Mouse (Mus musculus) forebrain, embryonic 14.5 days (tissue): ENCODE data around the gene Akna. TPM values are rescaled to one million over a fixed set of nuclear protein-coding genes. Genes with fewer than 3 reads are reported as not detected.
A peak's percentile ranks its signal among the peaks of the same experiment; 100 is the strongest.

ENCODE experiments used
- ATAC-seq: fragments of 200-750 bp; cut with Nextera tagmentation; 2 replicates; pipeline ENCODE4 v1.8.0; 2017; ENCODE audit warnings: mild to moderate bottlenecking, moderate library complexity
- DNase-seq: peaks from one replicate; pipeline ENCODE4 v3.0.0-alpha.2; 2015; ENCODE audit warnings: low spot score
- H3K27ac ChIP-seq: fragments of 300-500 bp; sonication (generic); 2 replicates; pipeline ENCODE4 v1.5.1; 2014; ENCODE audit warnings: low read depth, mild to moderate bottlenecking, control low read depth, low read length, moderate library complexity
- H3K27me3 ChIP-seq: fragments of 300-500 bp; sonication (generic); replicated peaks from 2 replicates; pipeline ENCODE4 v1.6.1; 2014; ENCODE audit warnings: low read length, control low read depth, mixed read lengths; ENCODE audit not compliant: control insufficient read depth, insufficient read depth
- H3K36me3 ChIP-seq: fragments of 300-500 bp; sonication (generic); 2 replicates; pipeline ENCODE4 v1.6.1; 2014; ENCODE audit warnings: low read length, control low read depth; ENCODE audit not compliant: control insufficient read depth, insufficient read depth
- H3K4me1 ChIP-seq: fragments of 300-500 bp; sonication (generic); 2 replicates; pipeline ENCODE4 v1.6.1; 2014; ENCODE audit warnings: antibody characterized with exemption, low read length, control low read depth; ENCODE audit not compliant: control insufficient read depth, insufficient read depth
- H3K4me2 ChIP-seq: fragments of 300-500 bp; sonication (generic); 2 replicates; pipeline ENCODE4 v1.6.1; 2014; ENCODE audit warnings: mild to moderate bottlenecking, control low read depth, low read length
- H3K4me3 ChIP-seq: fragments of 300-500 bp; sonication (generic); 2 replicates; pipeline ENCODE4 v1.5.1; 2014; ENCODE audit warnings: low read depth, low read length, control low read depth
- H3K9ac ChIP-seq: fragments of 300-500 bp; sonication (generic); 2 replicates; pipeline ENCODE4 v1.6.1; 2014; ENCODE audit warnings: mild to moderate bottlenecking, low read length, control low read depth, moderate library complexity
- H3K9me3 ChIP-seq: fragments of 300-500 bp; sonication (generic); replicated peaks from 2 replicates; pipeline ENCODE4 v1.6.1; 2016; ENCODE audit warnings: low read length, control low read depth, mixed read lengths; ENCODE audit not compliant: control insufficient read depth
- WGBS: fragments of 180-500 bp; shearing (Covaris S2); extraction: QIAGEN DNeasy Blood & Tissue Kit; methylation state at CpG from one replicate; pipeline ENCODE4 v1.1.7; 2014; 5-methylcytosine and 5-hydroxymethylcytosine counted together
- polyA plus RNA-seq: library from polyadenylated mRNA; unstranded; fragments of >200 nt; fragmentation: Nextera tagmentation; extraction: Ambion mirVana; gene quantifications from 2 replicates; pipeline ENCODE4 v1.2.1, GENCODE M21; 2014

Akna gene
- polyA plus RNA-seq, 1 experiment from 2014 or later: 5.7 TPM

- no peak for ATAC-seq
- Histone ChIP-seq H3K4me3 (no peak overlapping the region), H3K4me2 (no peak overlapping the region), H3K27me3 (no peaks in the 10 kb centered on the region), H3K4me1 (0 out of 2 replicates have a peak, but pooled peaks cover 7% of the 10 kb centered on the region), H3K9ac (no peak overlapping the region), H3K9me3 (no peaks in the 10 kb centered on the region), H3K27ac (no peak overlapping the region), H3K36me3 (peaks cover 83% of the 10 kb centered on the region)
- no peak for DNase-seq
- 71% methylated on average over 12 of the region's 12 CpGs for WGBS
Measured at GRCm38 (mm10) chr4:63383474-63383873, 19.7 kb downstream of the Akna start.

GRCm38 (mm10) chr4:63382676-63383369 lies 20.3 kb downstream of the Akna start:
- no peak for DNase-seq
- WGBS: 90% methylated on average over 4 of the region's 4 CpGs
- peaks cover 90% of the 10 kb centered on the region for H3K36me3 ChIP-seq
- H3K27ac ChIP-seq: no peak overlapping the region
- H3K27me3 ChIP-seq: no peaks in the 10 kb centered on the region
- no peaks in the 10 kb centered on the region for H3K9me3 ChIP-seq
- H3K4me1 ChIP-seq: 0 out of 2 replicates have a peak, but pooled peaks cover under 1% of the 10 kb centered on the region
- ATAC-seq: no peak
- H3K4me3 ChIP-seq: no peak overlapping the region
- H3K4me2 ChIP-seq: no peak overlapping the region
- no peak overlapping the region for H3K9ac ChIP-seq

- Histone ChIP-seq H3K4me1 (no peaks in the 10 kb centered on the region), H3K4me3 (no peak overlapping the region), H3K27ac (no peak overlapping the region), H3K9me3 (no peaks in the 10 kb centered on the region), H3K4me2 (no peak overlapping the region), H3K36me3 (peaks cover 100% of the 10 kb centered on the region), H3K9ac (no peak overlapping the region), H3K27me3 (no peaks in the 10 kb centered on the region)
- ATAC-seq (no peak), DNase-seq (no peak)
- WGBS: 65% methylated on average over 7 of the region's 7 CpGs
Measured at GRCm38 (mm10) chr4:63377483-63377882, 25.7 kb downstream of the Akna start.

GRCm38 (mm10) chr4:63375367-63375766 lies 27.8 kb downstream of the Akna start:
- H3K4me2 ChIP-seq: no peak overlapping the region
- H3K4me1 ChIP-seq: no peaks in the 10 kb centered on the region
- peak; percentile 53 for DNase-seq
- peaks cover 98% of the 10 kb centered on the region for H3K36me3 ChIP-seq
- peak; percentile 38 for ATAC-seq
- H3K27ac ChIP-seq: no peak overlapping the region
- H3K9me3 ChIP-seq: no peaks in the 10 kb centered on the region
- no peak overlapping the region for H3K9ac ChIP-seq
- H3K4me3 ChIP-seq: no peak overlapping the region
- no peaks in the 10 kb centered on the region for H3K27me3 ChIP-seq
- 36% methylated on average over 1 of the region's 1 CpGs for WGBS

GRCm38 (mm10) chr4:63374331-63374730 lies 28.8 kb downstream of the Akna start:
- DNase-seq (no peak), ATAC-seq (no peak)
- no peaks in the 10 kb centered on the region for H3K27me3 ChIP-seq
- peaks cover 96% of the 10 kb centered on the region for H3K36me3 ChIP-seq
- H3K9ac ChIP-seq: no peak overlapping the region
- 93% methylated on average over 12 of the region's 12 CpGs for WGBS
- H3K4me1 ChIP-seq: no peaks in the 10 kb centered on the region
- no peak overlapping the region for H3K27ac ChIP-seq
- H3K4me2 ChIP-seq: no peak overlapping the region
- H3K4me3 ChIP-seq: no peak overlapping the region
- H3K9me3 ChIP-seq: no peaks in the 10 kb centered on the region

GRCm38 (mm10) chr4:63373404-63373803 lies 29.8 kb downstream of the Akna start:
- WGBS: 95% methylated on average over 8 of the region's 8 CpGs
- H3K4me3 ChIP-seq: no peak overlapping the region
- DNase-seq: no peak
- ATAC-seq: no peak
- no peak overlapping the region for H3K27ac ChIP-seq
- no peaks in the 10 kb centered on the region for H3K9me3 ChIP-seq
- H3K9ac ChIP-seq: no peak overlapping the region
- no peaks in the 10 kb centered on the region for H3K4me1 ChIP-seq
- peaks cover 92% of the 10 kb centered on the region for H3K36me3 ChIP-seq
- H3K27me3 ChIP-seq: no peaks in the 10 kb centered on the region
- no peak overlapping the region for H3K4me2 ChIP-seq

GRCm38 (mm10) chr4:63371890-63372289 lies 31.3 kb downstream of the Akna start:
- Histone ChIP-seq H3K9me3 (no peaks in the 10 kb centered on the region), H3K4me3 (no peak overlapping the region), H3K27ac (no peak overlapping the region), H3K9ac (no peak overlapping the region), H3K4me2 (no peak overlapping the region), H3K36me3 (peaks cover 90% of the 10 kb centered on the region), H3K27me3 (no peaks in the 10 kb centered on the region), H3K4me1 (no peaks in the 10 kb centered on the region)
- WGBS: 68% methylated on average over 3 of the region's 3 CpGs
- DNase-seq: peak; percentile 50
- no peak for ATAC-seq

- Histone ChIP-seq H3K9ac (no peak overlapping the region), H3K9me3 (no peaks in the 10 kb centered on the region), H3K4me2 (no peak overlapping the region), H3K36me3 (peaks cover 80% of the 10 kb centered on the region), H3K27ac (no peak overlapping the region; the same call in 1 of the 2 replicates), H3K4me3 (no peak overlapping the region), H3K4me1 (no peaks in the 10 kb centered on the region), H3K27me3 (no peaks in the 10 kb centered on the region)
- DNase-seq: no peak
- WGBS: 45% methylated on average over 7 of the region's 7 CpGs
- no peak for ATAC-seq
Measured at GRCm38 (mm10) chr4:63370897-63371296, 32.3 kb downstream of the Akna start.

GRCm38 (mm10) chr4:63368577-63368976 lies 34.6 kb downstream of the Akna start:
- Histone ChIP-seq H3K36me3 (peaks cover 58% of the 10 kb centered on the region), H3K27ac (no peak overlapping the region), H3K4me3 (no peak overlapping the region), H3K9me3 (no peaks in the 10 kb centered on the region), H3K4me1 (no peaks in the 10 kb centered on the region), H3K27me3 (no peaks in the 10 kb centered on the region), H3K9ac (no peak overlapping the region), H3K4me2 (no peak overlapping the region)
- ATAC-seq: peak; percentile 83
- DNase-seq: peak; percentile 82
- WGBS: 10% methylated on average over 4 of the region's 4 CpGs
